Mouse (Mus musculus) hindbrain, embryonic 11.5 days (tissue): ENCODE data around the gene Emp1. TPM values are rescaled to one million over a fixed set of nuclear protein-coding genes. Genes with fewer than 3 reads are reported as not detected.

ENCODE experiments used
- ATAC-seq: fragments of 200-750 bp; cut with Nextera tagmentation; 2 replicates; pipeline ENCODE4 v1.8.0; 2017; ENCODE audit warnings: mild to moderate bottlenecking, moderate TSS enrichment, moderate library complexity; ENCODE audit not compliant: low FRiP score
- DNase-seq: peaks from one replicate; pipeline ENCODE4 v3.0.0-alpha.2; 2015; ENCODE audit warnings: low spot score
- H3K27ac ChIP-seq: fragments of 300-500 bp; sonication (generic); 2 replicates; pipeline ENCODE4 v1.5.1; 2014; ENCODE audit warnings: mild to moderate bottlenecking, low read depth, low read length
- H3K27me3 ChIP-seq: fragments of 300-500 bp; sonication (generic); 2 replicates; pipeline ENCODE4 v1.6.1; 2014; ENCODE audit warnings: mild to moderate bottlenecking, low read length, moderate library complexity, mixed read lengths; ENCODE audit not compliant: control insufficient read depth, insufficient read depth
- H3K36me3 ChIP-seq: fragments of 300-500 bp; sonication (generic); 2 replicates; pipeline ENCODE4 v1.6.1; 2014; ENCODE audit warnings: mild to moderate bottlenecking, low read length, moderate library complexity, mixed read lengths; ENCODE audit not compliant: control insufficient read depth, insufficient read depth
- H3K4me1 ChIP-seq: fragments of 300-500 bp; sonication (generic); replicated peaks from 2 replicates; pipeline ENCODE4 v1.6.1; 2014; ENCODE audit warnings: low read length, mixed read lengths; ENCODE audit not compliant: control insufficient read depth, insufficient read depth
- H3K4me2 ChIP-seq: fragments of 300-500 bp; sonication (generic); replicated peaks from 2 replicates; pipeline ENCODE4 v1.6.1; 2014; ENCODE audit warnings: mild to moderate bottlenecking, low read depth, low read length
- H3K4me3 ChIP-seq: fragments of 300-500 bp; sonication (generic); 2 replicates; pipeline ENCODE4 v1.5.1; 2014; ENCODE audit warnings: low read depth, low read length
- H3K9ac ChIP-seq: fragments of 300-500 bp; sonication (generic); 2 replicates; pipeline ENCODE4 v1.6.1; 2014; ENCODE audit warnings: low read depth, low read length
- H3K9me3 ChIP-seq: fragments of 300-500 bp; sonication (generic); 2 replicates; pipeline ENCODE4 v1.6.1; 2016; ENCODE audit warnings: low read length; ENCODE audit not compliant: control insufficient read depth
- WGBS: fragments of 180-500 bp; shearing (Covaris S2); extraction: QIAGEN DNeasy Blood & Tissue Kit; methylation state at CpG from one replicate; pipeline ENCODE4 v1.1.7; 2014; 5-methylcytosine and 5-hydroxymethylcytosine counted together
- polyA plus RNA-seq: library from polyadenylated mRNA; unstranded; fragments of >200 nt; fragmentation: Nextera tagmentation; extraction: Ambion mirVana; gene quantifications from 2 replicates; pipeline ENCODE4 v1.2.1, GENCODE M21; 2014

Gene Emp1
- polyA plus RNA-seq, 1 experiment from 2014 or later = 8.8 TPM

GRCm38 (mm10) chr6:135411712-135412319 lies 49.5 kb downstream of the Emp1 start:
- Histone ChIP-seq H3K27ac (no peak overlapping the region), H3K9me3 (no peaks in the 10 kb centered on the region), H3K36me3 (no peaks in the 10 kb centered on the region), H3K4me1 (no peaks in the 10 kb centered on the region), H3K4me2 (no peak overlapping the region), H3K9ac (no peak overlapping the region), H3K27me3 (no peaks in the 10 kb centered on the region), H3K4me3 (no peak overlapping the region)
- WGBS = 87% methylated on average over 10 of the region's 10 CpGs
- ATAC-seq (no peak), DNase-seq (no peak)

- Histone ChIP-seq H3K27me3 (no peaks in the 10 kb centered on the region), H3K27ac (no peak overlapping the region), H3K4me1 (no peaks in the 10 kb centered on the region), H3K4me2 (no peak overlapping the region), H3K9ac (no peak overlapping the region), H3K36me3 (no peaks in the 10 kb centered on the region), H3K4me3 (no peak overlapping the region), H3K9me3 (no peaks in the 10 kb centered on the region)
- DNase-seq (no peak), ATAC-seq (no peak)
- WGBS = 89% methylated on average over 6 of the region's 6 CpGs
These were observed 50.3 kb downstream of the Emp1 start for GRCm38 (mm10) chr6:135412649-135413048.

GRCm38 (mm10) chr6:135417459-135417858 lies 55.1 kb downstream of the Emp1 start:
- Histone ChIP-seq H3K4me2 (no peak overlapping the region), H3K9me3 (no peaks in the 10 kb centered on the region), H3K4me1 (no peaks in the 10 kb centered on the region), H3K9ac (no peak overlapping the region), H3K4me3 (no peak overlapping the region), H3K27ac (no peak overlapping the region), H3K27me3 (no peaks in the 10 kb centered on the region), H3K36me3 (no peaks in the 10 kb centered on the region)
- DNase-seq (peak; percentile 72), ATAC-seq (no peak)
- 35% methylated on average over 5 of the region's 5 CpGs for WGBS

GRCm38 (mm10) chr6:135418223-135418824 lies 56.0 kb downstream of the Emp1 start:
- Histone ChIP-seq H3K4me1 (no peaks in the 10 kb centered on the region), H3K27me3 (no peaks in the 10 kb centered on the region), H3K4me2 (no peak overlapping the region), H3K36me3 (no peaks in the 10 kb centered on the region), H3K9ac (no peak overlapping the region), H3K4me3 (no peak overlapping the region), H3K9me3 (no peaks in the 10 kb centered on the region), H3K27ac (no peak overlapping the region)
- DNase-seq (no peak), ATAC-seq (no peak)
- WGBS = 87% methylated on average over 8 of the region's 8 CpGs

GRCm38 (mm10) chr6:135428246-135428645 lies 65.9 kb downstream of the Emp1 start:
- DNase-seq (no peak), ATAC-seq (no peak)
- Histone ChIP-seq H3K4me3 (no peak overlapping the region), H3K27ac (no peak overlapping the region), H3K9me3 (no peaks in the 10 kb centered on the region), H3K9ac (no peak overlapping the region), H3K4me1 (no peaks in the 10 kb centered on the region), H3K36me3 (no peaks in the 10 kb centered on the region), H3K27me3 (no peaks in the 10 kb centered on the region), H3K4me2 (no peak overlapping the region)
- WGBS = 78% methylated on average over 2 of the region's 2 CpGs

GRCm38 (mm10) chr6:135429268-135429909 lies 67.0 kb downstream of the Emp1 start:
- ATAC-seq = 0 out of 2 replicates have a peak, but pooled peaks have one; percentile 27
- WGBS = 65% methylated on average over 8 of the region's 8 CpGs
- DNase-seq = peak; percentile 32

GRCm38 (mm10) chr6:135430441-135430970 lies 68.2 kb downstream of the Emp1 start:
- Histone ChIP-seq H3K27me3 (no peaks in the 10 kb centered on the region), H3K4me3 (no peak overlapping the region), H3K9me3 (no peaks in the 10 kb centered on the region), H3K4me1 (no peaks in the 10 kb centered on the region), H3K36me3 (no peaks in the 10 kb centered on the region), H3K9ac (no peak overlapping the region), H3K27ac (no peak overlapping the region), H3K4me2 (no peak overlapping the region)
- no peak for DNase-seq
- 87% methylated on average over 8 of the region's 8 CpGs for WGBS
- ATAC-seq = no peak

More at GRCm38 (mm10) chr6:135429268-135429909, 67.0 kb downstream of the Emp1 start:
- H3K4me2 ChIP-seq = no peak overlapping the region
- H3K9me3 ChIP-seq = no peaks in the 10 kb centered on the region
- H3K36me3 ChIP-seq = no peaks in the 10 kb centered on the region
- no peak overlapping the region for H3K9ac ChIP-seq
- H3K27me3 ChIP-seq = no peaks in the 10 kb centered on the region
- H3K4me1 ChIP-seq = no peaks in the 10 kb centered on the region
- no peak overlapping the region for H3K4me3 ChIP-seq
- no peak overlapping the region for H3K27ac ChIP-seq
